Mouse (Mus musculus): Measurements from ENCODE around the gene Mrps7.

- no peak for TF ChIP-seq CTCF (IDR thresholded peaks at IDR 0.05; ENCODE audit: extremely low read depth, insufficient read depth, low read length)
- no peak for TF ChIP-seq POLR2A (IDR thresholded peaks at IDR 0.05; ENCODE audit: extremely low read depth, insufficient read depth, low read length)
Measured at GRCm38 (mm10) chr11:115636960-115637359, 33.2 kb downstream of the Mrps7 start.

Measured in cortical plate, adult 2 months (tissue).